Mouse (Mus musculus): ENCODE results near the gene Mettl25.

Mettl25 gene

DNA sequence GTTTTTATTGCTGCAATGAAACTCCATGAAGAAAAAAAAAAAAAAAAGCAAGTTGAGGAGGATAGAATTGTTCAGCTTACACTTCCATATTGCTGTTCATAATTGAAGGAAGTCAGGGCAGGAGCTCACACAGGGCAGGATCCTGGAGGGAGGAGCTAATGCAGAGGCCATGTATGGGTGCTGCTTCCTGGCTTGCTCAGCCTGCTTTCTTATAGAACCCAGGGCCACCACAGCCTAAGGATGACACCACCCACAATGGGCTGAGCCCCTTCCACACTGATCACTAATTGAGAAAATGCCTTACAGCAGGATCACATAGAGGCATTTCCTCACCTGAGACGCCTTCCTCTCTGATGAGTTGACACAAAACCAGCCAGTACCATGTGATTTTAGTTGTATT, 95.2 kb downstream of the Mettl25 start:
- no peak for DNase-seq

GRCm38 (mm10) chr10:105741736-105742135, 99.4 kb downstream of the Mettl25 start:
- DNase-seq: no peak

- DNase-seq: no peak
Observed at GRCm38 (mm10) chr10:105738942-105739341, 102.2 kb downstream of the Mettl25 start.

GRCm38 (mm10) chr10:105727798-105728197, 113.4 kb downstream of the Mettl25 start:
- DNase-seq: no peak

DNA sequence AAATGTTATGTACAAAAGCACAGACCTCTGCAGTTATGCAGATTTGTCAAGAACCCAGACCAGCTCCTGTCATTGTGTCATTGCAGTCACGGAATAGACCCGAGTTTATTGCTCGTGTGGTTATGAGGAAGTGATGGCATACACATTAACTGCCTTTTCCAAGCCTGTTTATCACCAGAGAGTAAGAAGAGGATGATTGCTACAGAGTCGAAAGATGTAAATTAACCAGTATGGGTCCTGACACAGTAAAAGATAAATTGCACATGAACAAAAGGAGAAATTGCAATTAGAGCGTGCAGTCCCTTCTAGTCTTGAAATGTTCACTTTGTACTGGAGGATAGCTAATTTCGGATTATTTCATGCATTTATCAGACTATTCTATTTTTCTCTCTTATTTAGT, 113.8 kb downstream of the Mettl25 start:
- DNase-seq: no peak

DNA sequence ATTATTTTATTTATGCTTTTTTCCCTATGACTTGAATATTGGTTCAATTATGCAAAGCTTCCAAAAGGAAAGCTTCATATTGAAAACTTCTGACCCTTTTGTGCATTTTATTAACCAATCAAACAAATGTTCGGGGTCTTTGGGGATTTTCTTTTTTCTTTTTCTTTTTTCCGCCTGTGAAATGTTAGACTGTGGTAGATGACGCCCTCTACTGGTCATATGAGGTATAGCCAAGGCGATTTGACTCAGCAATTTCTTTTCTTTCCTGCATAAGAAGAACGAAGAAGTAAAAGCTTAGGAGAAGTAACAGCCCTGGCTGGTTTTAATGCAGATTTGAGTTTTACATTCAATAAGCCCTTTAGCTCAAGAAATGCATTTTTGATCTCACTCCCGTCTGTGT, 126.3 kb downstream of the Mettl25 start:
- no peak for DNase-seq

- DNase-seq: no peak
Observed at GRCm38 (mm10) chr10:105714366-105714765, 126.8 kb downstream of the Mettl25 start.

- no peak for DNase-seq
Observed at GRCm38 (mm10) chr10:105713222-105713621, 128.0 kb downstream of the Mettl25 start.

Measured in right cerebral cortex, postnatal 14 days (tissue).